Mouse (Mus musculus) bone marrow macrophage, adult 2 months (primary cell): ENCODE data around the gene Plekhg1. TPM values are rescaled to one million over a fixed set of nuclear protein-coding genes. Genes with fewer than 3 reads are reported as not detected.

ENCODE experiments used
- H3K27ac ChIP-seq: 2 replicates; pipeline ENCODE4 v1.5.1; 2012; ENCODE audit warnings: low read depth, low read length; ENCODE audit not compliant: insufficient read depth
- H3K4me1 ChIP-seq: 2 replicates; pipeline ENCODE4 v1.6.1; 2012; ENCODE audit warnings: low read length; ENCODE audit not compliant: control insufficient read depth, insufficient read depth
- H3K4me3 ChIP-seq: 2 replicates; pipeline ENCODE4 v1.5.1; 2012; ENCODE audit warnings: mild to moderate bottlenecking, low read length, moderate library complexity; ENCODE audit not compliant: insufficient read depth
- CTCF ChIP-seq: IDR thresholded peaks from 2 replicates; pipeline ENCODE4 v1.5.1; 2012; ENCODE audit warnings: low read depth, mild to moderate bottlenecking, low read length, moderate library complexity
- POLR2A ChIP-seq: IDR thresholded peaks from 2 replicates; pipeline ENCODE4 v1.6.1; 2012; ENCODE audit warnings: mild to moderate bottlenecking, low read depth, low read length, borderline replicate concordance
- polyA plus RNA-seq: library from polyadenylated mRNA; stranded (reverse); fragments of >200 nt; gene quantifications from 2 replicates; pipeline ENCODE4 v1.2.4, GENCODE M21; 2012; ENCODE audit not compliant: missing spikeins, insufficient read depth, insufficient read length

Plekhg1 gene
- polyA plus RNA-seq, 1 experiment, result 5.5 TPM

DNA sequence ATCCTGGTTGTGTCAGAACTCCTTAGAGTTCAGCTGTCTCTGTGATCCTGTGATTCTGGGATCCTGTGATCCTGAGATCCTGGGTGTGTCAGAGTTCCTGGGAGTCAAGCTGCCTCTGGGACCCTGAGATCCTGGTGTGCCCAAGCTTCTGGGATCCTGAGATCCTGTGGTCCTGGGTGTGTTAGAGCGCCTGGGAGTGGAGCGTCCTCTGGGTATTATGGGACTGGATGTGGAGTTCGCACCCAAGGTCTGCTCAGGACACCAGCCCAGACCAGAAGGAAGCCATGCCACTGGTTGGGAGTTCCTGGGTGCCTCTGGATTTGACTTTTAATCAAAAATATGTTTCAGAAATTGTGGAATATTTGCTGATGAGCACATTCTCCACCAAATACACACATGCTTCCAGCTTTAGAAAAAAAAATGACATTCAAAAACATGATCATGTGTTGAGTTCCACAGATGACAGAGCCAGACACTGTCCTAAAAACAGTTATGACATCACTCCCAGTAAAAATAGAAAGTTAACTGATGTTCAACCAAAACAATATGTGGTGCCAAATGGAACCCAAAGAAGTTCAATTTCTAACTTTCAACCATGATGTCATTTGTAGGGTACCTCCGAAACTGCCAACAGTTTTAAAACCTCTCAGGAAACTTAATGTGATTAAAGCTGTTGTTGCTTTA lies 137.8 kb downstream of the Plekhg1 start:
- H3K4me1 ChIP-seq, result peaks cover 5% of the 10 kb centered on the region; the same call in 1 of the 2 replicates
- TF ChIP-seq POLR2A (no peak), CTCF (no peak)
- no peak overlapping the region for H3K27ac ChIP-seq
- H3K4me3 ChIP-seq, result no peak overlapping the region

DNA sequence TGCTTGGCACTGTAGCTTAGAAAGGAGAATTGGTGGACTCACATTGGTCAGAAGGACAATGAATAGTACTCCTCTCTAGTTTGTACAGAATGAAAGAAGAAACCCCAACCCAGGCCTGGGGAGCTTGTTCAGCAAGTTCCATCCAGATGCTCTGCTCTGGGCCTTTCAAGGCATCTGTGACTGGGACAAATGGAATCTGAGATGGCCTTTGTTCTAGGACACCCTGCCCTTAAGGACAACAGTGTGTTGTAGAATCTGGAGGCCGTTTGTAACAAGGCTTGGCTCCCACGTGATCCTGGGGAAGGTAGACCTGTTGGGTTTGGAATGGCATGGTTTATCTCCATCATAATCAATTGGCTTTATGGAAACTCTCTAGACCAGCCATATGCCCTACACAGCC lies 141.0 kb downstream of the Plekhg1 start:
- H3K4me3 ChIP-seq, result no peak overlapping the region
- TF ChIP-seq CTCF (no peak), POLR2A (no peak)
- peaks cover 5% of the 10 kb centered on the region; the same call in 1 of the 2 replicates for H3K4me1 ChIP-seq

DNA sequence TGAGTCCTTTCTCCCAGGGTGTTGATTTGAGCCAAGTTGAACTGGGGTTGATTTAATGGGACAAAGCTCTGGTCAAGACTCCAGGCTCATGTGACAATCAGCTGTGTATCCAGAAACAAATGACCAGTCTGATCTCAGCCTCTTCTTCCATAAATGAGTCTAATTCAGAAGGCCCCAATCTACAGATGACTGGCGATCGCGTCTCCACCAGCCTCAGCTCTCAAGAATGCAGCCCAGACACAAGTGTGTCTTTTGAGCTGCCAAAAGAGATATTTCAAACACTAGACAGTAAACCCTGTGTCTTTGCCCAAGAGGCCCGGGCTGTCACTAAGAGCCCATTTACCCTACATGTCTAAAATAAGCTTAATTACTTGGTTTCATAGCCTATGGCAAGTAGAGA lies 148.3 kb downstream of the Plekhg1 start:
- Histone ChIP-seq H3K27ac (no peak overlapping the region), H3K4me1 (no peaks in the 10 kb centered on the region), H3K4me3 (no peak overlapping the region)
- no peak for TF ChIP-seq POLR2A
- TF ChIP-seq CTCF, result no peak

More for the DNA sequence above, 141.0 kb downstream of the Plekhg1 start:
- no peak overlapping the region for H3K27ac ChIP-seq

DNA sequence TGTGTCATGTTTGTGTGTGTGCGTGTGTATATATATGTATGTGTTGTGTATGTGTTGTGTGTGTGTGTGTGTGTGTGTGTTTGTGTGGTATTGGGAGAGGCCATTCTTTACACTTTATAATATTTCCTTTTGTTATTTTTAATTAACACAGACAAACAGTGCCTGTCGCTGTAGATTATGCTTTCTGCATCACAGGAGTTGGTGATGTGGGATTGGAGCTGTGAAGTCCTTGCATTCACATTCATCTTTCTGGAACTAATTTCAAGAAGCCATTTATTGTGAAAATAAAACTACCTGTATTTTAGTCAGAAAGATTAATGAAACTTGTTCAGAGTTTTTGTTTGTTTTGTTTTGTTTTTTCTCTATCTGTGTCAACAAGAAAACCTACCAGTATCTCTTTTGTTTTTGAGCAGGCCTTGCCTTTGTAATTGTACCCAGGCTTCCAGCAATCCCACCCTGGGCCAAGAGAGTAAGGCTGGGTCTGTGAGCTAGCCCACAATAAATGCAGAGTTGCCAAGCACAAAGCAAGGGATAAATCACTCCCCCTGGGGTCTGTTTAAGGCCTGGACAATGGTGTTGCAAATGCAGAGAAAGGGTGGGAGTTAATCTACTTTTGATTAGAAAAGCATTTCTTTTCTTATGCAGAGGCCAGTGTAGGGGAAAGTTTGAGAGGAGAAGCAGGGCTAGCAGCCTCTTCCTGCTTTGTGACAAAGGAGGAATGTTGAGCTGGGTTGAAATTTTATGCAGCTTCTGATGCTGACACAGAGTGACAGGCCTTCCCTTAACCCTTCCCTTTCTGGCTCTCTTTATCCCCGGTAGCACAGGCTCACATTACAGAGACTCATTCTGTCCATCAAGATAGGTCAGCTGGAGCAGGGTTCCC lies 151.5 kb downstream of the Plekhg1 start:
- Histone ChIP-seq H3K4me1 (peaks cover 2% of the 10 kb centered on the region; the same call in 1 of the 2 replicates), H3K4me3 (no peak overlapping the region), H3K27ac (no peak overlapping the region)
- TF ChIP-seq CTCF (no peak), POLR2A (no peak)

DNA sequence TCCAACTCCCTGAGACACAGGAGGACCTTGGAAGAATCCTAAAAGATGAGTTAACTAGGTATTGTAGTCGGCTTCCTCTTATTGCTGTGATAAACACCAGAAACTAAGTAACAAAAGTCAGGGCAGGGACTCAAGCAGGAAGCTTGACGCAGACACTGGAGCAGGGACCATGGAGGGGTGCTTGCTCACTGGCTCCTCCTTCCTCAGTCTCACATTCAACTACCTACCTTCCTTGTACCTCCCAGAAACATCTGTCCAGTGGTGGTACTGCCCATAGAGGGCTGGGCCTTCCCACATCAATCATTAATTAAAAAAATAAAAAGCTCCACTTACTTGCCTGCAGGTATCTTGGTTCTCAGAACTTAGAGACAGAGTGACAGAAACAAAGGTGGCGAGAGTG lies 152.2 kb downstream of the Plekhg1 start:
- Histone ChIP-seq H3K27ac (no peak overlapping the region), H3K4me1 (peaks cover 2% of the 10 kb centered on the region; the same call in 1 of the 2 replicates), H3K4me3 (no peak overlapping the region)
- no peak for TF ChIP-seq POLR2A
- no peak for TF ChIP-seq CTCF

DNA sequence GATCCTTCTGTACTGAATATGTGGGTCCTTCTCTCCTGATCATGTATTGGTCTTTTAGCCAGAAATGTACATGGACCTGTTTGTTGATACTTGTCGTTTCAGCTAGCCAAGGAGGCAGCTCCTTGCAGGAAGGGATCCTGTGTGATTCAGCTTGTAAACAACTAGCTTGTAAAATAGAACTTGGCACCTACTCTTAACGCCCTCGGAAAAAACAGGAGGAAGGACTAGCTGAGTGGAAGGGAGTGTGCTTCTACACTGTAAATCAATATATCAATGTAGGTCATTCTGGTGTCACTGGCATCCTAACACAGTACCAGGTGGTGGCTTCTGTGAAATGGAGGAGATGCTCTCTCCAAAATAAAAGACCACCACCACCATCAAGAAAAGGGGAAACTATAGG lies 157.9 kb downstream of the Plekhg1 start:
- Histone ChIP-seq H3K27ac (no peak overlapping the region), H3K4me1 (peaks cover 2% of the 10 kb centered on the region; the same call in 1 of the 2 replicates), H3K4me3 (no peak overlapping the region)
- TF ChIP-seq CTCF, result no peak
- no peak for TF ChIP-seq POLR2A

DNA sequence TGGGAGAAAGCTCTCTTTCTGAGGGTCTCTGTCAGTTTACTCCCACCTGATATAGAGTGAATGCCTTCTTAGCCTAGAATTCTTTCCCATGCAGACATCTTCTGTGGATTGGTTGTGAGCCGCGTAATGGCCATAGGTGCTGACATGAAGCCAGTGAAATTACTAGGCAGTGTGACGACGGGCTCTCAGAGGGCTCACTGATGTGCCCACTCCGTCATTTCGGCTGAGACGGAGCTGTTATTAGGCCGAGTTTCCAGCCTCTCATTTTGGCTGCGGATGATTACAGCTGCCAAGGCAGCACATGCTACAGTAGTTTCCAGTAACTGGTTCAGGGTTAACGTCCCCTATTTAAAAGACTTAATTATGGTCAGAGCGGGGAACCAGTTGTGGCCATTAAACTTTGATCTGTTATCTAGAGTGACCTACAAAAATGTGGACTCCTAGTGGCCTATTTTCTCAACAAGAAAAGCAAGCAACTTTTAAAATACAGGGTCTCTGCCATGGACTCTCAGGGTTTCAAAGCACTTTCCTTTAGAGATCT lies 160.3 kb downstream of the Plekhg1 start:
- Histone ChIP-seq H3K4me1 (no peaks in the 10 kb centered on the region), H3K27ac (no peak overlapping the region), H3K4me3 (no peak overlapping the region)
- TF ChIP-seq POLR2A (no peak), CTCF (no peak)

DNA sequence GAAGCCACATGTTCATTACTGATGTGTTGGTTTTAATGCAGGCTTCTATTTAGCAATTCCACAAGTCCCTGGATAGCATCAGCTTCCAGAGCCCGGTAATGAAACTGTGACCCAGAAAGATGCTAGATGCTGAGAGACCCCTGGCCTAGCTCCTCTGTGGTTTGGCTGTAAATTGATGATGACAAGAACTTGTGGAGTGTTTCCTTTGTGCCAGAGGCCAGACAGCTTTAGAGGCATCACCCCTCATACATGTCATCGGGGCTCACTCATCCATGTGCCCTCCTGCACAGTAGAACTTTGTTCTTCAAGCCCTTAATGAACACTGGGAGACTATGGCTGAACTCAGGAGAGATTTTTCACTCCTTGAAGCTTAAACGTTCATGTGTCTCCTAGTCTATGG lies 165.6 kb downstream of the Plekhg1 start:
- H3K4me3 ChIP-seq, result no peak overlapping the region
- TF ChIP-seq CTCF (no peak), POLR2A (no peak)
- H3K4me1 ChIP-seq, result no peaks in the 10 kb centered on the region
- no peak overlapping the region for H3K27ac ChIP-seq

DNA sequence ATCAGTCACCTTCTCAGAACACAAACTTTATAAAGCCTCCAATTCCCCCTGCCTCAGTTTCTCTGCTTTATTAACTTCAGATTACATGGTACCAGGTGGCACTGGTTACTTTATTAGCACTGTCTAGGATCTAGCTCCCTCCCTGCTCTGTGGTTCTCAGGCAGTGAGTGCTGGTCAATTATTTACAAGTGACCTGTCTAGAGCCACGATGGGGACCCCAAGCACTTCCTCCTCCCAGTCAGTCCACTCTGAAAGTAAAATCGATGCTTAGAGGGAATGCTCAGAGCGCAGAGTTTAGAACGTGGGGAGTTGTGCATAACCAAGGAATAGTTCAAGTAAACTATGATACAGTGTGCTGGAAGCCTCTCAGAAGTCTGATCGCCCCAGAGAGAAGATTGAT lies 173.9 kb downstream of the Plekhg1 start:
- Histone ChIP-seq H3K4me1 (no peaks in the 10 kb centered on the region), H3K27ac (no peak overlapping the region), H3K4me3 (no peak overlapping the region)
- TF ChIP-seq CTCF, result no peak
- no peak for TF ChIP-seq POLR2A
